Mouse (Mus musculus) lung, postnatal 14 days (tissue): Measurements from ENCODE around the gene Lck.

Experiments used
- DNase-seq: peaks from one replicate; pipeline ENCODE4 v3.0.0; 2021

Gene Lck

DNA sequence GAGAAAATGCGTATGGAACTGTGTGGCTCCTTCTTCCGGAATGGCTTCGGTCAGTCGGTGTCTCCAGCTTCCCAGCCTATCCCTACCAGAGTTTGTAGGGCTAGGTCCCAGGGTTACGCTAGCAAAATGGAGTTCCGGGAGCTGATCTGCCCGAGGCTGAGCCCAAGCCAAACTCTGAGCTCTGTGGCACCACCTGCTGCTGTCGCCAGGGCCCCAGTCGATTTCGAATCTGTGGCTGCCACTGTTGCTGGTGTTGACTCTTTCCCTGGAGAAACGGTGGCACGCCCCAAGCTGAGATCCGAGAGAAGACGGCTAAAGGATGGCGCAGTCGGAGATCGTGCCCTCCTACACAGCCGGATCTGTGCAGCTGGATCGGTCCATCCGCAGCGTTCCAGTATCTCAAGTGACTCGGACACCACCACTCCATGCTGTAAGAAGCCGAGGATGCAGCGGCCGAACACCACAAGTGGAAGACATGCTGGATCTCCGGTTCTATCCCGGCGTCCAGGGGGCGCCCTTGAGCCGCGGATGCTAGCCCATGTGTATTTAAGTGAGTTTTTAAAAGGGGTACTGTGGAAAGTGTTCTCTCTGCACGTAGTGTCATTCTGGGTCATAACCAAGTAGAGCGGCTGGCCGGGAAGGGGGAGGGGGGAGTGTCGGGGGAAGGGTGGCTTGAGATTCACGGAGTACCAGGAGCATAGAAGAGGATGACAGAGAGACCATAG, 11.6 kb upstream of the Lck start:
- peak; percentile 91 for DNase-seq

DNA sequence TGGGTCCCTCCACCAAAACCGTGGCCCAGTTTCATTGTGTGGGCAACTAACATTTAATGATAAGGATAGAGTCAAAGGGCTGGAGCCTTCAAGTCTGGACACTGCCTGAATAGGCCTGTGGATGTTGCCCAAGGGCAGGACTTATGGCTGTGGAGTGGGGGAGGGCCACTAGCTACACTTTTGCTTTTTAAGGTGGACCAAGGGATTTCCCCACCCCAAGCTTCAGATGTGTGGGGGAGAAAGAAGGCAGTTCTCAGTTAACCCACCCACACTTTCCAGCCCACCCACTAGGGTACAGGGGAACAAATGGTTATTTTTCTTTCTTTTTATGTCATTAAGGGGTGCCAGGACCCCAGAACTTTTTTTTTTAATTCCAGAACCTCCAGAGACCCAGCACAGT, 10.9 kb upstream of the Lck start:
- no peak for DNase-seq

DNA sequence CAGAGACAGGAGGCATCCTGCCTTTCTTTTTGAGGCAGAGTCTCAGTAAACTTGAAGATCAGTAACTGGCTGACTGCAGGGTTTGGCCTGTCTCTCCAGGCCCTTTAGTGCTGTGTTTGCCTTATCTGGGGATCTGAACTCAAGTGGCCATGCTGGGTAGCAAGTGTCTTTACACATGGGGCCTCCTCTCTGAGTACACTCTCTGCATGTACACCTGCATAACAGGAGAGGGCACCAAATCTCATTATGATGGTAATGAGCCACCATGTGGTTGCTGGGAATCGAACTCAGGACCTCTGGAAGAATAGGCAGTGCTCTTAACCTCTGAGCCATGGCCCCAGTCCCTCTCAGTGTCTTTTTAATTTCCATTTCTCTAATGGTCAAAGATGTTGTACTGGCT, 8.8 kb upstream of the Lck start:
- DNase-seq: no peak

DNA sequence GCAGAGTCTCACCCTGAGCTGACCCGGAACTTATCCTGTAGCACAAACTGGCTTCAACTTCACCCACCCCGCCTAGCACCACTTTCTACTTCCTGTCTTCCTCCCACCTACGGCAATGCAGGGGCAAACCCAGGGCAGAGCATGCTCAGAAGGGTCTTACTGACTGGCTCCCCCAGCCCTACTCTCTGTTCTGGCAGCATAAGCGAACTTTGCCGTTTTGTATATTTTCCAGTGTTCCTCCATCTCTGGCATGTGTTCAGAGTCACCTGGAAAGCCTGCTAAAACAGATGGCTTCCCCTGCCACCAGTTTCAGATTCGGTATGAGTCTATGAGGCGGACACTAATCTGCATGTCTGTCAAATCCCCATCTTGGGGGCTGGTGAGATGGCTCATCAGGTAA, 6.9 kb upstream of the Lck start:
- no peak for DNase-seq

DNA sequence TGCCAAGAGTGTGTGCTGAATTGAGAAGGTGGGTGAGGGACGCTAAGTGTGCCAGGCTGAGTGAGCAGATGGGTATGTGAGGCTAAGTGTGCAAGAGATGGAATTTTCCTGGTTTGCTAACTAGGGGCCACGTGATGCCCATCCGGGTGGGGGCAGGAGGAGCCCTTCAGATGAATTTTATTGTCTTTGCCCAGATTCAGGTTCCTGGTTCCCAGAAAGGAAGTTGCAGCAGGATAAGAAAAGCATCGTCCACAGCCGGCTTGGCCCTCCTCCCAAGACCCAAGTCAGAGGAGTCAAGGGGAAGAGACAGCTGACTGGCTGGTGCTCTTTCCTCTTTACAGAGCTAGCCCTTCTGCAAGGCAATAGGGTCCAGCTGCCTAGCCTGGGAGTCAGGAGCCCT, 5.0 kb upstream of the Lck start, which contains the start of gene Fam167b:
TSS of gene Fam167b (minus strand) at position 84 of the 400 bp plus-strand sequence.
- no peak for DNase-seq

DNA sequence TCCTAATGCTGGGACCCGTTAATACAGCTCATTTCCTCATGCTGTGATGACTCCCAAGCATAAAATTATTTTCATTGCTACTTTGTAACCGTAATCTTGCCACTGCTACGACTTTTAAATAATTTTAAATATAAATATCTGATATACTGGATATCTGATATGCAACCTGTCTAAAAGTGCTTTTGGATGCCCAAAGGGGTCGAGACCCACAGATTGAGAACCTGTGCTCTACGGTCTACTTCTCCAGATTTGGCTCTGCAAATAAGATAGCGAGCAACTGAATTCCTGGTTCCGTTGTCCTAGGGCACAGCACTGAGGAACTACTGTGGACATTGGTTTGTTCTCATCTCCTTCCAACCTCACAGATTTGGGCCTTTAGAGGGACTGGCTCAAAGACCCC, 4.2 kb upstream of the Lck start:
- DNase-seq: no peak

DNA sequence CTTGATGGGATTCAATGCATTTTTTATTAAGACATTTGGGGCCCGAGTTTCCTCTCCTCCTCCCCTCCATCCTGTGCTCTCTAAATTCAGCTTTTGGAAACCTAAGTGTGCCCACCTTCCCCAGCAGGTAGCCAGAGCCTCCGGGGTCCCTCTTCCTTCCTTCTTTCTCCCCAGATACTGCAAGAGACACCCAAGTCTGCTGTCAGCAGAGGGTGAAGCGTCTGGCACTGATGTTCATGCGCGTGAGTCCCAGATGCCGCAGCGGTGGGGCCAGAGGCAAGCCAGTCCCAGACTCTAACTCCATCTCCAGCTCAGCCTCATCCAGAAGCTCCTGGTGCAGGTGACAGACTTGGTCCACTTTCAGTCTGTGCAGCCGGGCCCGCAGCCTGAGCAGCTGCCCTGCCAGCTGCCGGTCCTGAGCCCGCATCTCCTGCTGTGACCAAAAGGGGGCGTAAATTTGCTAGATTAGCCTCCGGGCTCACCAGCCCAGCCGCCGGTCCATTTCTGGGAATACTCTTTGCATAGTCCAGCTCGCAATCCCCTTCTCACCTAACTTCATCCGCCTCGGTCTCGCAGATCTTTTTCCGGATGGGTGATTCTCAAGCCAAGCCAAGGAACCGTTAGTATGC, 3.5 kb upstream of the Lck start:
- peak; percentile 84 for DNase-seq

DNA sequence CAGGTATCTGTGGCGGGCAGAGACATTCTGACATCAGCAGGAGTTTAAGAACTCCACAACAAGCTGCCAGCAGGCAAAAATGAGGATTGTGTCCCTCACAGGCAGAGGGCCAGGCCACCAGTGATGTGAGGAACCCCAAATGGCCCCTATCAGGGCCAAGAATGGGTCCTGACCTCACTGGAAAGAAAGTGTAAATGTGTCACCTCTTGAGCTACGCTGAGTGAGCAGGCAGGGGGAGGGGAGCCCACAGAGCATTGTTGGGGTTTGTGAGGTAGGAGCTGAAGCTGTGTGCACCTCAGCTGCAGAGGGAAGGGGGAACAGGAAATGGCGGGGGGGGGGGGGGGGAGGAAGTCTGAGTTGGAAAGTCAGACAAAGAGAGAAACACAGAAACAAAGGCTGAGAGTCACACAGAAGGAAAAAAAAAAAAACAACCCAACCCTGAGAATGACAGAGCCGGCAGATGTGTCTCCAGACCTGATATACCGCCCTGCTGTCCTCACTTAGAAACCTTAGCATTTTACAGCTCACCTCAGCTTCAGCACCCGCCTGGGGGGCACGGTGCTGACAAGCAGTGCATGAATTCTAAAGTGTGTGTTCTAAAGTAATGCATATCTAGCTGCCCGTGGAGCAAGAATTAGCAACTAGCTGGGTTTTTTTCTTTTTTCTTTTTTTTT, 1.9 kb upstream of the Lck start:
- no peak for DNase-seq

DNA sequence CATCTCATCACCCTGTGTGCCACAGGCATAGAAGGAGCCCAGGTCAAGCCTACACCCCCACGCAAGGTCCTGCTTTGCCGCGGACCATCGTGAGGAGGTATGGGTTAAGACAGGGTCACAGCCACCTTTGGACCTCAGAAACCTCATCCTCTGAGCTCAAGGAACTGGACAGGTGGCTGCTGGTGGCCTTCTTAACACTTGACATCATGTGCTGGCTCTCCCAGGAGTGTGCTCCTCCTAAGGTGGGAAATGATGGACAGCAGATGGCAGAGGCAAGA, 409 bp downstream of the Lck start:
- DNase-seq: no peak

DNA sequence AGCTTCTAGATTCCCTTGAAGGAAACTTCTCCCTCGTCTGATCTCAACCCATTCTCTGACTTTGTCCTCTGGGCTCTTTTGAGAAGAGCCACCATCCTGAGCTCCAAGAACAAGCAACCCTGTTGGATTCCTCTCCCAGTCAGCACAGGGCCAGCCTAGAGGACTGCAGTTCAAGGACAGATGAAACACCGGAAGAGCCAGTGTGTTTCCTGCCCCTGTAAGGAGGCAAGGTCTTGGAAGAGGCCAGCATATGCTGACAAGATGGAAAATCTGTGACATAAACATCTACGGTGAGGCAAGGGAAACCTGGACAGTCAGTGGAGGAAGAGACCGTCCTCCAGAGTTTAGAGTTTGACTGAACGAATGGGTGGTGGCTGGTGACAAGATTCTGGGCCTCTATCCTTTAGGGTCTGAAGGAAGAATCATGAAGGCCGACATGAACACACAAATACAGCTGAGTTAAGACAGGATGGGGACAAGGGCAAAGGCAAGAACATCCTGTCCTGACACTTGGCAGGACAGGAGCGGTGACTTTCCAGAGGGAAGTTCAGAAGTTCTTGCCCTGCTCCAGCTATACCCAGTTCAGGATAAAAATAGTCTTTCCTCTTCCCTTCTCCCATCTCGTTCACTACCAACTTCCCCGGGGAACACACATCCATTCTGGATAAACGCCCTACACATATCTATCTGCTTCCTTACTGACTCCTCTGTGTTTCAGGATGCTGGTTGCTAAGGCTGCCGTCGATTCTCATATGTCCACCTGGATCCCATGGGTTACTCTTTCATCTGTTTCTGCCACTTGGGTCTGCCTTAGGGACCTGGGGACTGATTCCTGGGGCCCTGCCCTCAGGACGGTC, 977 bp downstream of the Lck start:
- no peak for DNase-seq

DNA sequence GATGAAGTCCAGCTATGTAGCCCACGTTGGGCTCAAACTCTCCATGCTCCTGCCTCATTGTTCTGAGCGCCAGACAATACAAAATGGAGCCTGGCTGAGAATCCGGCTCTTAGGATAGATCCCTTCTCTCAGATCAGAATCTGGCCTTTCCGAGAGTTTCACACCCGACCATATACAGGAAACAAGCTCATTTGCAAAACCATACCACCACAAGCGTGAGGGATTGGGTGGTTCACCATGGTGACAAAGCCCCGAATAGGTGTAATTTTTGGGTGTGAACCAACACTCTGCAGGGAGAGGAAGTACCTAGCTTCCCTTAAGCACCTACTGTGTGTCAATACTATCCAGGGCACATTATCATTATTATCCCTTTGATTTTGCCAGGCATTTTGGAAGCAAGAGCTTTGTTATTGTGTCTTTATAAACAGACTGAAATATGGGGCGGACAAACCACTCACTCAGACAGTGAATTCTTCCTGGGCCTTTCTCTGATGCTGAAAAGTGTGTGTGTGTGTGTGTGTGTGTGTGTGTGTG, 1.8 kb downstream of the Lck start:
- no peak for DNase-seq

DNA sequence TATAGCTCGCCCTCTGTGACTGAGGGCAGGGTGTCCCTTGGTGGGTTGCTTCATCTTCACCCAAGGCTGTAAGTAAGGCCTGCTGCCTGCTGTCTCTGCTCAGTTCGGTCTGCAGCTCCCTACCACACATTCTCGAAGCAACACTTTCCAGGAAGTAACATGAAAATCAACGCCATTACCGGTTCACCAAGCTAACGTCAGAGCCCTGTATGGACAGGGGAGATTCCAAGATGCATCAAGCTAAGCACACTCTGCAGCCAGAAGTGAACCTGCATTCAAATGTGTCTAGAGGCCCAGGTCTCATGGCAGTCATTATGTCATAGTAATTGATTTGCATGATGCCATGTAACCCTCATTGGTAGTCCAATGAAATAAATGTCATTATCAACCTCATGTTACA, 3.4 kb downstream of the Lck start:
- no peak for DNase-seq

DNA sequence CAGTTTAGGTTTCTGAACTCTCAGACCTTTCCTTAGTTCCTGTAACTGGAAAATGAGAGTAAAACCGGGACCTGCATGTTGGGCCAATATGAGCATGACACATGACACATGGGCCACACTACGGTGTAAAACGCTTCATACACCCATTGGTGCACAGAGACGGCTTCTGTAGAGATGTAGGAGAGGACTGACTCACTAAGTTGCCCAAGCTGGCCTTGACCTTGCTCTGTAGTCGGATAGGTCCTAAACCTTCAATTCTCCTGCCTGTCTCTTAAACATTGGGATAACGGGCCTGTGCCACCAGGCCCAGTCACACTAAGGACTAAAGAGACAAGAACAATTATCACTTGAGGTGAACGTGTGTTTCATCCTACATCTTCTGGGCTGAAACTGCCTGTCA, 5.1 kb downstream of the Lck start:
- no peak for DNase-seq

DNA sequence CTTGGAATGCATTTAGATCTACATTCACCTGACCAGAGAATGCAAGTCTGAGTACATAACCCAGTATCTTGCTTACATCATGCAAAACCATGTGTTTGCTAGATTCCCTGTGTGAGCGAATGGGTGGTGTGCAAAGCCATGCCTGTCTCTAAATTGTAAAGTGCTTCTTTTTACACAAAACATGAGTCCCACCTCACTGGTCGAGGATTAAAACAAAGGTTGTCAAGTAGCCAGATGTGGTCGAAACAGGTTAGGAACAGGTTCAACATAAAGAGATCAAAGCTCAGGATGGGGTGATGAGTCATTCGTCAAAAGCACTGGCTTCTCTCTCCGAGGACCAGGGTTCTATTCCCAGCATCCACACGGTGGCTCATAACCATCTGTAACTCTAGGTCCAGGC, 8.3 kb downstream of the Lck start:
- no peak for DNase-seq

DNA sequence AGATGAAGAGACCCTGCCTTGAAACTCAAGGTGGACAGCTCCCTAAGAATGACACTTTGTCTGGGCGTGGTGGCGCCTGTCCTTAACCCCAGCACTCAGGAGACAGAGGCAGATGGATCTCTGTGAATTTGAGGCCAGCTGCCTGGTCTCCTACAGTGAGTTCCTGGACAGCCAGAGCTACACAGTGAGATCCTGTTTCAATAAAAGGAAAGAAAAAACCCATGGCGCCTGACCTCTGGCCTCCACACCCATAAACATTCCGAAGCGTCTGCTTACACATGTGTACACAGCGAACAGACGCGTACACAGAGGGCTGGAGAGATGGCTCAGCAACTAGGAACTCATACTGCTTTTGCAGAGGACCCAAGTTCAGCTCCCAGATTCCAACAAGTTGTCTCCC, 9.7 kb downstream of the Lck start:
- DNase-seq: no peak

DNA sequence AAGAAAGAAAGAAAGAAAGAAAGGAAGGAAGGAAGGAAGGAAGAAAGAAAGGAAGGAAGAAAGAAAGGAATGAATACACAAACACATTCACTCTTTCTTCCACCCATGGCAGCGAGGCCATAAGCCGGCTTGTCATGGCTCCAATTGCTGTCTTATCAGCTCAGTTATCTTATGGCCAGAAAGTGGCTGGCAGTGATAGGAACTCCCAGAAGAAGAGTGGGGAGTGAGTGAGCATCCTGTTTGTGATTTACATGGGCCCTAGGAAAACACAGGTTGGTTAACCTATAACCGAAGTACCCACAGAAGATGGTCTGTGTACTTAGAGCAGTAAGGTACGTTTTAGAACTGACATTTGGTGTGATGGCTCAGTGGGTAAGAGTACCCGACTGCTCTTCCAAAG, 12.3 kb downstream of the Lck start:
- DNase-seq: no peak

DNA sequence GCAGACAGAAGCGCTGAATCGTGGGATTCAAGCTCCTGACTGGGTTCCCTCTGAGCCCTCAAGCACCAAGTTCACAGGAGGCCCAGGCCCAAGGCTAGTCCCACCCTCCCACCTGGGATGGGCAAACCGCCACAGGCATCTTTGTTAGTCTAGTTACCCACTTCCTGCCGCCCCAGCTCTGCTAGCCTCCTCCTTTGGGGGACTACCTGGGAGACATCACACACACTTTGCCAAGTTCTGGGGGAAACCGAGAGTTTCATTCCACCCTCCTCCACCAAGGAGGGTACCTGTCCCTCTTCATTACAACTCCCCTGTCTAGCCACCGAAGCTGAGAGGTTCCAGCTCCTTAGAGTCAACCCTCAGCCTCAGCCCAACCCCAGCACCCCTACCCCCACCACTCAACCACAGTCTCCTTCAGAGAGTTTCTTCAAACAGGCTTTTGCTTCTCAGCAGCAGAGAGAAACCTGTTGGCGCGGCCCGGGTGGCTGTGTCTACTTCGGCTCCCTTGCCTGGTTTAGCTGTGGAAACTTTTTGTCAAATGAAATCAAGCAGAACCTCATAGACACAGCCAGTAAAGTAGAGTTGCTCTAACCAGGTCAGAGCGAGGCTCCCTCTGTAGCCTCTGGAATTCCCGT, 15.0 kb downstream of the Lck start:
- DNase-seq: no peak

DNA sequence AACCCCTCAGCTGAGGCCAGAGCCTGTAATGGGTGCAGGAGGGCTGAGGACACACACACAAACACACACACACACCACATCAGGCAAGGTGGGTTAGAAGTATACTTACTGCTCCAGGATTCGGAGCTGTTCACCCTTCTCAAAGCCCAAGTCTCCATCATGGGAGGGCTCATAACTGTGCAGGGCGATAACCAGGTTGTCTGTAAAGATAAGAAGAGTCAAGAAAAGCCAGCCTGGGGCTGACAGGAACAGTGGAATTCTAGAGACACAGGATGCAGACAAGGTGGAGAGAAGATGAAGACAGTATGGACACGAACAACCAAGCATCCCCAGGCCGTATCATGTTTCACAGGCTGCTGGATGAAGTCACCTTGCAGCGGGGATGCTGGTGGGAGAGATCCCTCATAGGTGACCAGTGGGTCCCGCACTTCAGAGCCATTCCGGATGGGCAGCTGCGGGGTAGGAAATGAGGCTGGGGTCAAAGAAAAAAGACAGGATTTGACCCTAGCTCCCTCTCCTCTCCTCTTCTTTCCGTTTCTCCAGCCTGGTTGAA, 16.1 kb downstream of the Lck start:
- DNase-seq: no peak

DNA sequence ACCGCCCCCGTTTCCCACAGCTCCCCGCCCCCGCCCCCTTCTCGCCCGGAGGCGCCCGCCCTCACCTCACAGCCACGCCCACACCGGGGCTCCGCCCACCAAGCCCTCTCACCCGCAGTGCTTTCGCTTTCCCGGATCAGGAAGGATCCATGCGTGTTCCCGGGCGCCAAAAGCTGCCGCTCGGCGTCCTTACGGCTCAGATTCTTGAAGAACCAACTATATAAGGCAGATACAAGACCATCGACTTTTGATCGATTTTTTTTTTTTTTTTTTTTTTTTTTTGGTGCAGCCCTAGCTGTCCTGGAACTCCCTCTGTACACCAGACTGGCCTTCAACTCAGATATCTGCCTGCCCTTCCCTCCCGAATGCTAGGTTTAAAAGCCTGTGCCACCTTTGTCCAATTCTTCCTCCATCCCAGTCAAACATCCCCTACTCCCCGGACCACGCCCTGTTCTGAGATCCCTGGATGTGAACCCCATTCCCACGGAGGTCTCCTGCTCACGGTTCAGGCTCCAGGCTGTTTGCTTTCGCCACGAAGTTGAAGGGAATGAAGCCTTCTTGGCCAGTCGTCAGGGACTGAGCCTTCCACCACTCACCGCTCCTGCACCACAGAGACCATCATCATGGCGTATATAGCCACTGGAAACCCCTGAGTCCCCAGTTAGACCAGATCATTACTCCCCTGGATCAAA, 16.8 kb downstream of the Lck start:
- peak; percentile 94 for DNase-seq

DNA sequence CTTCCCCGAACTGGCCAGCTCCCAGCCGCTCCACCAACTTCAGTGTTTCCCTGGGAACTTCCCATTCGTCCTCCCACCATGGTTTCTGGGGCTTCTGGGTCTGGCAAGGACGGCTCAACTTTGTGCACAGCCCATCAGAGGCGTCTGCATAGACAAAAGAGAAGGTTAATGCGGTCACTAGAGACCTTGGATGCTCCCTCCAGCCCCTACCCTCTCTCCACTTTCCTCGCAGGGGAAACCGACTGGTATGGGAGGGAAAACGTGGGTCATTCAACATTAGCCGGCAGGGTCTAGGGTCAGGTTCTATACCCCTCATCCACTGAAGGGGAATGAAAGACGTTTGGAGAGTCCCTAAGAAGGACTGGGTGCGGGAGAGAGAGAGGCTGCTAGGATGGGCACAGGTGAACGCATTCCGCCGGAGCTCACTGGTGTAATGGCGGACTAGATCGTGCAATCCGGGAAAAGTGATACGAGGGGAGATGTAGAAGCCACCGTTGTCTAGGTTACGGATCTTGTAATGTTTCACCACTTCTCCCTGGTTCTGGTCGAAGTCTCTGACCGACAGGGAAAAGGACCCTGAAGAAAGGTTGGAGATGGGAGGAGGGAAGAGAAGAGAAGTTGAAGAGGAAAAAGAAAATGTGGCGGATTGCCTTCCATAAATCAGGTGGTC, 17.4 kb downstream of the Lck start:
- DNase-seq: no peak

DNA sequence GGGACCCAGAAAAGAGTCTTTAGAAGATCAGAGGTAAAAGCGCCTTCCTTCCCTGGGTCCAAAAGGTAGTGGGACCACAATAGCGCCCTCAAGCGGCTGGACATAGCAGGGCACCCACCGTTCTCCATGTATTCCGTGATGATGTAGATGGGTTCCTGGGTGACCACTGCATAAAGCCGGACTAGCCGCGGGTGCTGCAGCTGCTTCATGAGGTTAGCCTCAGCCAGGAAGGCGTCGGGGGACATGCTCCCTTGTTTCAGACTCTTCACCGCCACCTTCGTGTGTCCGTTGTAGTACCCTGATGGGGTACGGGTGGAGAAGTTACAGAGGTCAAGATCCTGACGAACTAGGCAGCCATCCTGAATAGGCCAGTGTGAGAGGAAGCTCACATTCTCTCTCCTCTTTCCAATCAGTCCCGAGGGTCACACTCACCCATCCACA, 18.0 kb downstream of the Lck start:
- peak; percentile 58 for DNase-seq
